Mouse (Mus musculus) forebrain, postnatal 0 days (tissue): ENCODE measurements around the gene Dapk2. TPM values are rescaled to one million over a fixed set of nuclear protein-coding genes. Genes with fewer than 3 reads are reported as not detected.
A peak's percentile ranks its signal among the peaks of the same experiment; 100 is the strongest.

ENCODE experiments used
- ATAC-seq: fragments of 200-750 bp; cut with Nextera tagmentation; 2 replicates; pipeline ENCODE4 v1.8.0; 2017; ENCODE audit warnings: mild to moderate bottlenecking, moderate library complexity
- DNase-seq: peaks from one replicate; pipeline ENCODE4 v3.0.0-alpha.2; 2015
- H3K27ac ChIP-seq: fragments of 300-500 bp; sonication (generic); 2 replicates; pipeline ENCODE4 v1.5.1; 2014; ENCODE audit warnings: low read depth, mild to moderate bottlenecking, antibody characterized with exemption, low read length, moderate library complexity, mixed read lengths
- H3K27me3 ChIP-seq: fragments of 300-500 bp; sonication (generic); 2 replicates; pipeline ENCODE4 v1.6.1; 2014; ENCODE audit warnings: mild to moderate bottlenecking, low read length, mixed read lengths; ENCODE audit not compliant: insufficient read depth
- H3K36me3 ChIP-seq: fragments of 300-500 bp; sonication (generic); 2 replicates; pipeline ENCODE4 v1.6.1; 2014; ENCODE audit warnings: mild to moderate bottlenecking, moderate library complexity; ENCODE audit not compliant: insufficient read depth
- H3K4me1 ChIP-seq: fragments of 300-500 bp; sonication (generic); 2 replicates; pipeline ENCODE4 v1.6.1; 2014; ENCODE audit warnings: antibody characterized with exemption; ENCODE audit not compliant: insufficient read depth
- H3K4me2 ChIP-seq: fragments of 300-500 bp; sonication (generic); 2 replicates; pipeline ENCODE4 v1.6.1; 2014; ENCODE audit warnings: low read depth, mild to moderate bottlenecking, moderate library complexity
- H3K4me3 ChIP-seq: fragments of 300-500 bp; sonication (generic); 2 replicates; pipeline ENCODE4 v1.5.1; 2014; ENCODE audit warnings: low read depth, low read length, mixed read lengths
- H3K9ac ChIP-seq: fragments of 300-500 bp; sonication (generic); 2 replicates; pipeline ENCODE4 v1.6.1; 2014; ENCODE audit warnings: mild to moderate bottlenecking
- H3K9me3 ChIP-seq: fragments of 300-500 bp; sonication (generic); 2 replicates; pipeline ENCODE4 v1.6.1; 2016; ENCODE audit warnings: low read length
- CTCF ChIP-seq: sonication (generic); IDR thresholded peaks from 2 replicates; pipeline ENCODE4 v1.5.1; 2016; ENCODE audit warnings: antibody characterized with exemption, control low read depth, low read depth
- WGBS: fragments of 180-500 bp; shearing (Covaris S2); extraction: QIAGEN DNeasy Blood & Tissue Kit; methylation state at CpG from one replicate; pipeline ENCODE4 v1.1.7; 2014; 5-methylcytosine and 5-hydroxymethylcytosine counted together
- polyA plus RNA-seq: library from polyadenylated mRNA; unstranded; fragments of >200 nt; fragmentation: Nextera tagmentation; extraction: Ambion mirVana; gene quantifications from 2 replicates; pipeline ENCODE4 v1.2.1, GENCODE M21; 2015
- total RNA-seq: library from RNA; depleted of rRNA; stranded (reverse); fragments of >200 nt; gene quantifications from 2 replicates; pipeline ENCODE4 v1.2.3, GENCODE M21; 2014

The Dapk2 gene
- total and polyA plus RNA-seq, 2 experiments from 2014 or later, result 1.5 to 3.4 TPM

- Histone ChIP-seq H3K9ac (no peak overlapping the region), H3K27ac (no peak overlapping the region), H3K4me1 (no peaks in the 10 kb centered on the region), H3K36me3 (no peaks in the 10 kb centered on the region), H3K4me3 (no peak overlapping the region), H3K4me2 (no peak overlapping the region), H3K27me3 (peaks cover 10% of the 10 kb centered on the region; the same call in 1 of the 2 replicates), H3K9me3 (no peaks in the 10 kb centered on the region)
- ATAC-seq, result no peak
- WGBS, result 89% methylated on average over 6 of the region's 6 CpGs
- no peak for TF ChIP-seq CTCF
- no peak for DNase-seq
Observed at GRCm38 (mm10) chr9:66158885-66159430, 935 bp downstream of the Dapk2 start.

- H3K4me1 ChIP-seq, result no peaks in the 10 kb centered on the region
- no peaks in the 10 kb centered on the region for H3K9me3 ChIP-seq
- no peak overlapping the region for H3K9ac ChIP-seq
- no peak overlapping the region for H3K4me2 ChIP-seq
- no peak overlapping the region for H3K27ac ChIP-seq
- peaks cover 10% of the 10 kb centered on the region; the same call in 1 of the 2 replicates for H3K27me3 ChIP-seq
- no peak overlapping the region for H3K4me3 ChIP-seq
- no peaks in the 10 kb centered on the region for H3K36me3 ChIP-seq
- no peak for TF ChIP-seq CTCF
- no peak for DNase-seq
- WGBS, result 98% methylated on average over 2 of the region's 2 CpGs
- no peak for ATAC-seq
Observed at GRCm38 (mm10) chr9:66160155-66160554, 2.1 kb downstream of the Dapk2 start.

DNA sequence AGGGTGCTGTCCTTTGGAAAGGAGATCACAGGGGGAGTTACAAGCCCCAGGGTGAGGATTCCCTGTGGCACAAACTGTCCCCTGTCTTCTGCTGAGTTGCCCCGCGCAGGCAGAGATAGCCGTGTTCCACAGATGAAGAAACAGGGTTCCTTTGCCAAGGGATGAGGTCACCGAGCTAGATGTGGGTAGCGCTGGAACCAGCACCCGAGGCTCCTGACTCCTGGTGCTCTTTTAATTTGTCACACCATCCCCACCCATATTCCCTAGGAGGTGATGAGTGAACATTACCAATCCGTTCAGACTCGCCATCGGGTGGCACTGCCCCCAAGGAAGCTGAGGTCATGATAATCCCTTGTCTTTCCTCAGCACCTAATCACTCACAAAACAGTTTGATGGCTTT, 5.0 kb downstream of the Dapk2 start:
- Histone ChIP-seq H3K9ac (no peak overlapping the region), H3K9me3 (no peaks in the 10 kb centered on the region), H3K27me3 (peaks cover 2% of the 10 kb centered on the region; the same call in 1 of the 2 replicates), H3K36me3 (no peaks in the 10 kb centered on the region), H3K27ac (no peak overlapping the region), H3K4me3 (no peak overlapping the region), H3K4me2 (no peak overlapping the region), H3K4me1 (no peaks in the 10 kb centered on the region)
- 0 out of 2 replicates have a peak, but pooled peaks have one; percentile 5 for TF ChIP-seq CTCF
- DNase-seq (no peak), ATAC-seq (no peak)
- WGBS, result 84% methylated on average over 9 of the region's 9 CpGs

DNA sequence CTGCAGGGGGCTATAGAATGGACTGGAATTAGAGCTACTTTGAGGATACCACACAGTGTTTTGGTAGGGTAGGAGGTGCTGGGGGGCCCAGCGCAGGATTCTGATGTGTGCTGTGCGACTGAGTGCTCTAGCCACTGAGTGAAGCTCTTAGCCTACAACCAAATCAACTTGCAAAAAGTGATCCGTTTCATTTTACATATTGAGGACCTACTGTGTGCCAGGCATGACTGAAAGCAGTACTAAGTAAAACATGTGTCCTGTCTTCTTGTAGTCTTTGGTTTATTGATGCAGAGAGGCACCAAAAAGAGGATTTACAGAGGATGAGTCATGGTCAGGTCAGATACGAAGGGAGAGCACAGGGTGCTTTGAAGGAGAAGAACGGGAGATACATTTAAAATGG, 9.2 kb downstream of the Dapk2 start:
- WGBS, result 88% methylated on average over 5 of the region's 5 CpGs
- no peaks in the 10 kb centered on the region for H3K4me1 ChIP-seq
- no peak overlapping the region for H3K4me3 ChIP-seq
- no peak overlapping the region for H3K9ac ChIP-seq
- no peaks in the 10 kb centered on the region for H3K9me3 ChIP-seq
- H3K27me3 ChIP-seq, result no peaks in the 10 kb centered on the region
- no peaks in the 10 kb centered on the region for H3K36me3 ChIP-seq
- no peak for ATAC-seq
- H3K27ac ChIP-seq, result no peak overlapping the region
- no peak for DNase-seq
- TF ChIP-seq CTCF, result no peak
- H3K4me2 ChIP-seq, result no peak overlapping the region

GRCm38 (mm10) chr9:66168233-66168632, 10.2 kb downstream of the Dapk2 start:
- Histone ChIP-seq H3K9me3 (no peaks in the 10 kb centered on the region), H3K27ac (no peak overlapping the region), H3K9ac (no peak overlapping the region), H3K4me2 (no peak overlapping the region), H3K27me3 (no peaks in the 10 kb centered on the region), H3K36me3 (no peaks in the 10 kb centered on the region), H3K4me3 (no peak overlapping the region), H3K4me1 (no peaks in the 10 kb centered on the region)
- ATAC-seq (no peak), DNase-seq (no peak)
- WGBS, result 15% methylated on average over 1 of the region's 1 CpGs
- no peak for TF ChIP-seq CTCF

- Histone ChIP-seq H3K36me3 (no peaks in the 10 kb centered on the region), H3K4me3 (no peak overlapping the region), H3K4me1 (no peaks in the 10 kb centered on the region), H3K27me3 (no peaks in the 10 kb centered on the region), H3K27ac (no peak overlapping the region), H3K4me2 (no peak overlapping the region), H3K9me3 (no peaks in the 10 kb centered on the region), H3K9ac (no peak overlapping the region)
- DNase-seq (no peak), ATAC-seq (no peak)
- 8% methylated on average over 5 of the region's 5 CpGs for WGBS
- TF ChIP-seq CTCF, result no peak
Observed at GRCm38 (mm10) chr9:66170506-66170905, 12.5 kb downstream of the Dapk2 start.

- DNase-seq (no peak), ATAC-seq (no peak)
- Histone ChIP-seq H3K27ac (no peak overlapping the region), H3K4me2 (no peak overlapping the region), H3K4me1 (no peaks in the 10 kb centered on the region), H3K9ac (no peak overlapping the region), H3K9me3 (no peaks in the 10 kb centered on the region), H3K27me3 (no peaks in the 10 kb centered on the region), H3K36me3 (no peaks in the 10 kb centered on the region), H3K4me3 (no peak overlapping the region)
- WGBS, result 56% methylated on average over 12 of the region's 12 CpGs
- TF ChIP-seq CTCF, result no peak
Observed at GRCm38 (mm10) chr9:66171275-66171921, 13.4 kb downstream of the Dapk2 start.
